Mouse (Mus musculus): ENCODE measurements around the gene Grk1.

- no peak for TF ChIP-seq CTCF (IDR thresholded peaks at IDR 0.05; ENCODE audit: control insufficient read depth, insufficient read depth, insufficient read length)
- no peak for TF ChIP-seq CEBPB (IDR thresholded peaks at IDR 0.05; ENCODE audit: low read depth)
- no peak for TF ChIP-seq MYOG (IDR thresholded peaks at IDR 0.05; ENCODE audit: control insufficient read depth, extremely low read depth, insufficient read length)
- no peak for TF ChIP-seq USF1 (IDR thresholded peaks at IDR 0.05; ENCODE audit: low read depth)
Observed at GRCm38 (mm10) chr8:13436052-13436451, 31.2 kb downstream of the Grk1 start.
